Mouse (Mus musculus) lung, postnatal 0 days (tissue): Measurements from ENCODE around the gene Elmod1.

Experiments
- CTCF ChIP-seq: IDR thresholded peaks from 2 replicates; pipeline ENCODE4 v1.5.1; 2016; ENCODE audit warnings: antibody characterized with exemption, mild to moderate bottlenecking
- EP300 ChIP-seq: IDR thresholded peaks from 2 replicates; pipeline ENCODE4 v1.6.1; 2016; ENCODE audit warnings: antibody characterized with exemption, mild to moderate bottlenecking, control low read depth

DNA sequence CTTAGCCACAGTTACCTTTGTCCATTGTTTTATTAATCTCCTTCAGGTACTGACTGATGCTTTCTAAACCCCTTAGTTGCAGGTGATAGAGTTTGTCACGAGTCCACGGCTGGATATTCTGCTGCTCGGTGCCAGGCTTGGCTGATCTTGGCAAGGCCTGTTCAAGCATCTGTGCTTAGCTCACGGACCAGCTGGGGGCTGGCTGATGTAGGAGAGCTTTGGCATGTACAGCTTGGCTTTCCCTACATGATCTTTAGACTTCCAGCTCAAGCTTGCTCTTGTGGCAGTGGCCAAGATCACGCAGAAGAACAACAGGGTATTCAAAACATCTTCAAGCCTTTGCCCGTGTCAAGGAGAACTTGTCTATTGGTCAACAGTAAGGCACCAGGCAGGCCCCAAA lies 75.3 kb downstream of the Elmod1 start:
- TF ChIP-seq CTCF (no peak), EP300 (no peak)
